ENCODE assay signal across 10 mouse cellular contexts in the genomic region with DNA sequence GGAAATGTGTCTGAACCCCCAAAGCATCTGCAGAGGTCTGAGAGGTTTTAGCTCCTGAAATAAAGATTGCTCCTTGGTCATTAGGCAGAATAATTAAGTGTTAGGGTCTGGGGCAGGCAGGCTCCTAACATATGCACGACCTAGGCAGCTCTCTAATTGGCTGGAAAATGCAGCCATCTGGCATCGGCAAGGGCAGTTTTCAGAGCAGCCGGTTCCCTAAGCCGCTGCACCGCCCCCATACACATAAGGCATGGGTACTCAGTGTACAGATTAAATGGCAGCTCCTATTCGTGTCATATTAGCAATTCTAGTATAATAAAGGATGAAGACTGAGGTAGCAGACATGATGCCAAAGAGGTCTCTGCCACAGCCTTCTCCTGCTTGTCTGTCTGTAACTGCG.
DNase-seq lines count a peak whose midpoint lies in the region; ATAC-seq lines count a peak whose summit lies in the region.
"Had no signal": no experiment of that assay in that cellular context is flagged by ENCODE, and none has a peak within 500 bp of the region (broad histone marks: within the 10 kb centered on the region; RNA-seq: fewer than 3 reads in every experiment).

No protein-coding gene starts in this region.

- H3K4me1 ChIP-seq in forebrain, embryonic 16.5 days (replicated peaks; ENCODE audit: control insufficient read depth, insufficient read depth, low read length) = peaks cover 29% of the 10 kb centered on the region
- H3K4me1 ChIP-seq in limb, embryonic 12.5 days (replicated peaks) = peaks cover 32% of the 10 kb centered on the region

- H3K36me3 ChIP-seq in forebrain, embryonic 16.5 days (ENCODE audit: control insufficient read depth, insufficient read depth) = no peaks in the 10 kb centered on the region
- H3K36me3 ChIP-seq in limb, embryonic 12.5 days = no peaks in the 10 kb centered on the region
- H3K36me3 ChIP-seq: heart, embryonic 12.5 days had no signal

- ATAC-seq in frontal cortex, adult (ENCODE audit: low TSS enrichment) = 0 out of 2 replicates have a peak, but pooled peaks have one; percentile 14
- ATAC-seq in forebrain, embryonic 16.5 days = peak; percentile 83
- ATAC-seq in limb, embryonic 12.5 days (ENCODE audit: insufficient number of reproducible peaks, insufficient read depth, low FRiP score, low TSS enrichment, low read depth) = peak; percentile 82

- no peaks in the 10 kb centered on the region for H3K27me3 ChIP-seq in forebrain, embryonic 16.5 days (replicated peaks; ENCODE audit: control insufficient read depth, insufficient read depth, low read length)
- H3K27me3 ChIP-seq in limb, embryonic 12.5 days = no peaks in the 10 kb centered on the region
- H3K27me3 ChIP-seq: heart, embryonic 12.5 days had no signal

- H3K4me3 ChIP-seq in forebrain, embryonic 16.5 days (replicated peaks; ENCODE audit: low read length) = no peak overlapping the region
- H3K4me3 ChIP-seq in limb, embryonic 12.5 days (replicated peaks) = no peak overlapping the region
- H3K4me3 ChIP-seq: heart, embryonic 12.5 days had no signal

- no peak overlapping the region for H3K4me2 ChIP-seq in forebrain, embryonic 16.5 days (ENCODE audit: low read length)
- H3K4me2 ChIP-seq in limb, embryonic 12.5 days = no peak overlapping the region
- H3K4me2 ChIP-seq: heart, embryonic 12.5 days had no signal

- no peak overlapping the region for H3K9ac ChIP-seq in forebrain, embryonic 16.5 days (replicated peaks; ENCODE audit: low read depth, low read length)
- no peak overlapping the region for H3K9ac ChIP-seq in limb, embryonic 12.5 days (replicated peaks)
- H3K9ac ChIP-seq: heart, embryonic 12.5 days had no signal

- WGBS in forebrain, embryonic 16.5 days = 17% methylated on average over 7 of the region's 7 CpGs
- WGBS in limb, embryonic 12.5 days = 18% methylated on average over 7 of the region's 7 CpGs

- DNase-seq in frontal cortex, postnatal 10 days (ENCODE audit: low spot score in 2 of 2) = no peak
- DNase-seq in cerebellum, postnatal 10 days = peak; percentile 74 to 87
- DNase-seq in urinary bladder, postnatal 4 days (ENCODE audit: low spot score in 2 of 2) = no peak
- no peak for DNase-seq in kidney, postnatal 4 days
- DNase-seq in kidney, adult 18-20 months = no peak

- H3K27ac ChIP-seq in forebrain, embryonic 16.5 days (ENCODE audit: low read length) = peak overlapping the region; percentile 47; the same call in 1 of the 2 replicates
- H3K27ac ChIP-seq in limb, embryonic 12.5 days = peak overlapping the region; percentile 37; the same call in 1 of the 2 replicates
- H3K27ac ChIP-seq: kidney, postnatal 0 days had no signal

- no peaks in the 10 kb centered on the region for H3K9me3 ChIP-seq in forebrain, embryonic 16.5 days (ENCODE audit: control insufficient read depth, low read length)
- H3K9me3 ChIP-seq in limb, embryonic 12.5 days = no peaks in the 10 kb centered on the region
- H3K9me3 ChIP-seq: heart, embryonic 12.5 days had no signal

Comparison
In these comparisons a context has a peak if more than half of its experiments do, and no peak if none do; other contexts are left out.
1. ATAC-seq: peak in every context shown above with its lines; median percentile 83 in forebrain, embryonic 16.5 days; 82 in limb, embryonic 12.5 days; 14 in frontal cortex, adult.
2. DNase-seq: peak in cerebellum, postnatal 10 days (2 of 2); none in frontal cortex, postnatal 10 days (0 of 2), urinary bladder, postnatal 4 days (0 of 2), kidney, postnatal 4 days (0 of 2) and kidney, adult 18-20 months (single experiment).